Mouse (Mus musculus): ENCODE results near the gene Gm42420. TPM values are rescaled to one million over a fixed set of nuclear protein-coding genes. Genes with fewer than 3 reads are reported as not detected.

Gm42420 gene
- polyA plus RNA-seq, 1 experiment from 2014 or later, result 0.88 TPM

GRCm38 (mm10) chr6:39579552-39579951 is 6.0 kb upstream of the Gm42420 start:
- no peak overlapping the region for H3K4me2 ChIP-seq
- H3K27ac ChIP-seq, result no peak overlapping the region
- H3K4me3 ChIP-seq, result no peak overlapping the region
- no peaks in the 10 kb centered on the region for H3K27me3 ChIP-seq (replicated peaks)
- H3K9ac ChIP-seq, result no peak overlapping the region
- H3K36me3 ChIP-seq (replicated peaks), result peaks cover 52% of the 10 kb centered on the region
- 87% methylated on average over 7 of the region's 7 CpGs for WGBS
- no peaks in the 10 kb centered on the region for H3K9me3 ChIP-seq
- H3K4me1 ChIP-seq, result peaks cover 6% of the 10 kb centered on the region
- no peak for ATAC-seq (replicated peaks)

- peaks cover 52% of the 10 kb centered on the region for H3K36me3 ChIP-seq (replicated peaks)
- no peak overlapping the region for H3K9ac ChIP-seq
- no peak overlapping the region for H3K27ac ChIP-seq
- no peak overlapping the region for H3K4me3 ChIP-seq
- no peaks in the 10 kb centered on the region for H3K4me1 ChIP-seq
- H3K9me3 ChIP-seq, result no peaks in the 10 kb centered on the region
- no peaks in the 10 kb centered on the region for H3K27me3 ChIP-seq (replicated peaks)
- 86% methylated on average over 2 of the region's 2 CpGs for WGBS
- ATAC-seq (replicated peaks), result no peak
- H3K4me2 ChIP-seq, result no peak overlapping the region
Measured at GRCm38 (mm10) chr6:39580558-39580957, 5.0 kb upstream of the Gm42420 start.

GRCm38 (mm10) chr6:39581087-39581784 is 4.3 kb upstream of the Gm42420 start:
- Histone ChIP-seq H3K27me3 (replicated peaks) (no peaks in the 10 kb centered on the region), H3K4me1 (no peaks in the 10 kb centered on the region), H3K9me3 (no peaks in the 10 kb centered on the region), H3K27ac (no peak overlapping the region), H3K36me3 (replicated peaks) (peaks cover 59% of the 10 kb centered on the region), H3K4me3 (no peak overlapping the region), H3K9ac (no peak overlapping the region), H3K4me2 (no peak overlapping the region)
- 81% methylated on average over 7 of the region's 7 CpGs for WGBS
- ATAC-seq (replicated peaks), result no peak

- H3K4me1 ChIP-seq, result peaks cover 19% of the 10 kb centered on the region
- no peak overlapping the region for H3K4me2 ChIP-seq
- H3K9me3 ChIP-seq, result no peaks in the 10 kb centered on the region
- peak overlapping the region; percentile 92; the same call in 1 of the 2 replicates for H3K27ac ChIP-seq
- no peak for ATAC-seq (replicated peaks)
- no peaks in the 10 kb centered on the region for H3K27me3 ChIP-seq (replicated peaks)
- 93% methylated on average over 4 of the region's 4 CpGs for WGBS
- peaks cover 15% of the 10 kb centered on the region for H3K36me3 ChIP-seq (replicated peaks)
- H3K9ac ChIP-seq, result no peak overlapping the region
- H3K4me3 ChIP-seq, result no peak overlapping the region
Measured at GRCm38 (mm10) chr6:39591481-39591880, 5.9 kb downstream of the Gm42420 start.

- Histone ChIP-seq H3K4me3 (peak within 1 kb of the TSS; percentile 59), H3K4me2 (peak within 1 kb of the TSS; percentile 61), H3K9me3 (no peaks in the 10 kb centered on the region), H3K27ac (peak within 1 kb of the TSS; percentile 92), H3K9ac (peak within 1 kb of the TSS; percentile 63), H3K4me1 (peaks cover 19% of the 10 kb centered on the region), H3K27me3 (replicated peaks) (no peaks in the 10 kb centered on the region), H3K36me3 (replicated peaks) (peaks cover 11% of the 10 kb centered on the region; the same call in 1 of the 2 replicates)
- peak; percentile 98 for ATAC-seq (replicated peaks)
- under 1% methylated on average over 56 of the region's 56 CpGs for WGBS
Measured at GRCm38 (mm10) chr6:39592401-39593214, 7.1 kb downstream of the Gm42420 start, which contains the start of gene Ndufb2. Gene Ndufb2 (plus strand): TSS chr6:39592574.

- Histone ChIP-seq H3K27me3 (replicated peaks) (no peaks in the 10 kb centered on the region), H3K27ac (no peak overlapping the region), H3K36me3 (replicated peaks) (peaks cover 30% of the 10 kb centered on the region), H3K9ac (no peak overlapping the region), H3K4me1 (no peaks in the 10 kb centered on the region), H3K9me3 (no peaks in the 10 kb centered on the region), H3K4me3 (no peak overlapping the region), H3K4me2 (no peak overlapping the region)
- WGBS, result 90% methylated on average over 3 of the region's 3 CpGs
- no peak for ATAC-seq (replicated peaks)
Measured at GRCm38 (mm10) chr6:39600851-39601250, 15.3 kb downstream of the Gm42420 start.

GRCm38 (mm10) chr6:39601828-39602227 is 16.3 kb downstream of the Gm42420 start:
- peaks cover 30% of the 10 kb centered on the region for H3K36me3 ChIP-seq (replicated peaks)
- no peak overlapping the region for H3K9ac ChIP-seq
- no peak for ATAC-seq (replicated peaks)
- 86% methylated on average over 3 of the region's 3 CpGs for WGBS
- no peak overlapping the region for H3K27ac ChIP-seq
- H3K27me3 ChIP-seq (replicated peaks), result no peaks in the 10 kb centered on the region
- no peaks in the 10 kb centered on the region for H3K9me3 ChIP-seq
- H3K4me3 ChIP-seq, result no peak overlapping the region
- no peak overlapping the region for H3K4me2 ChIP-seq
- no peaks in the 10 kb centered on the region for H3K4me1 ChIP-seq

GRCm38 (mm10) chr6:39604565-39604964 is 19.0 kb downstream of the Gm42420 start:
- WGBS, result 79% methylated on average over 5 of the region's 5 CpGs
- ATAC-seq (replicated peaks), result no peak
- H3K27me3 ChIP-seq (replicated peaks), result no peaks in the 10 kb centered on the region

GRCm38 (mm10) chr6:39606056-39606455 is 20.5 kb downstream of the Gm42420 start:
- no peak overlapping the region for H3K4me2 ChIP-seq
- H3K9ac ChIP-seq, result no peak overlapping the region
- no peak overlapping the region for H3K4me3 ChIP-seq
- WGBS, result 91% methylated on average over 6 of the region's 6 CpGs
- ATAC-seq (replicated peaks), result no peak
- H3K27ac ChIP-seq, result no peak overlapping the region
- no peaks in the 10 kb centered on the region for H3K27me3 ChIP-seq (replicated peaks)
- H3K9me3 ChIP-seq, result no peaks in the 10 kb centered on the region
- H3K4me1 ChIP-seq, result no peaks in the 10 kb centered on the region
- peaks cover 5% of the 10 kb centered on the region; the same call in 1 of the 2 replicates for H3K36me3 ChIP-seq (replicated peaks)

More at GRCm38 (mm10) chr6:39604565-39604964, 19.0 kb downstream of the Gm42420 start:
- H3K9me3 ChIP-seq, result no peaks in the 10 kb centered on the region
- no peak overlapping the region for H3K4me3 ChIP-seq
- H3K9ac ChIP-seq, result no peak overlapping the region
- H3K4me1 ChIP-seq, result no peaks in the 10 kb centered on the region
- peaks cover 11% of the 10 kb centered on the region for H3K36me3 ChIP-seq (replicated peaks)
- no peak overlapping the region for H3K4me2 ChIP-seq
- H3K27ac ChIP-seq, result no peak overlapping the region

GRCm38 (mm10) chr6:39606862-39607261 is 21.3 kb downstream of the Gm42420 start:
- no peak overlapping the region for H3K9ac ChIP-seq
- no peak overlapping the region for H3K4me3 ChIP-seq
- ATAC-seq (replicated peaks), result no peak
- H3K9me3 ChIP-seq, result no peaks in the 10 kb centered on the region
- H3K4me2 ChIP-seq, result no peak overlapping the region
- H3K4me1 ChIP-seq, result no peaks in the 10 kb centered on the region
- H3K27ac ChIP-seq, result no peak overlapping the region
- H3K27me3 ChIP-seq (replicated peaks), result no peaks in the 10 kb centered on the region
- WGBS, result 76% methylated on average over 3 of the region's 3 CpGs
- H3K36me3 ChIP-seq (replicated peaks), result peaks cover 5% of the 10 kb centered on the region; the same call in 1 of the 2 replicates

GRCm38 (mm10) chr6:39607365-39607764 is 21.8 kb downstream of the Gm42420 start:
- Histone ChIP-seq H3K4me2 (no peak overlapping the region), H3K36me3 (replicated peaks) (peaks cover 5% of the 10 kb centered on the region; the same call in 1 of the 2 replicates), H3K27me3 (replicated peaks) (no peaks in the 10 kb centered on the region), H3K4me3 (no peak overlapping the region), H3K9ac (no peak overlapping the region), H3K9me3 (no peaks in the 10 kb centered on the region), H3K27ac (no peak overlapping the region), H3K4me1 (no peaks in the 10 kb centered on the region)
- no peak for ATAC-seq (replicated peaks)
- WGBS, result 74% methylated on average over 5 of the region's 5 CpGs

GRCm38 (mm10) chr6:39610207-39610606 is 24.7 kb downstream of the Gm42420 start:
- H3K4me2 ChIP-seq, result no peak overlapping the region
- no peaks in the 10 kb centered on the region for H3K4me1 ChIP-seq
- no peak overlapping the region for H3K9ac ChIP-seq
- no peak for ATAC-seq (replicated peaks)
- no peak overlapping the region for H3K27ac ChIP-seq
- no peak overlapping the region for H3K4me3 ChIP-seq
- 74% methylated on average over 2 of the region's 2 CpGs for WGBS
- H3K27me3 ChIP-seq (replicated peaks), result no peaks in the 10 kb centered on the region
- H3K9me3 ChIP-seq, result no peaks in the 10 kb centered on the region
- peaks cover 12% of the 10 kb centered on the region for H3K36me3 ChIP-seq (replicated peaks)
